Mouse (Mus musculus) liver, adult 2 months (tissue): Measurements from ENCODE around the gene Hal.

Source experiments
- CTCF ChIP-seq: fragments of 200-500 bp; IDR thresholded peaks from 2 replicates; pipeline ENCODE4 v1.5.1; 2011; ENCODE audit warnings: low read depth, low read length, control low read depth
- POLR2A ChIP-seq: fragments of 200-500 bp; IDR thresholded peaks from 2 replicates; pipeline ENCODE4 v1.6.1; 2011; ENCODE audit warnings: low read length, control low read depth; ENCODE audit not compliant: insufficient read depth; ENCODE audit errors: extremely low read depth

GRCm38 (mm10) chr10:93518186-93518585 is 29.6 kb downstream of the Hal start:
- no peak for TF ChIP-seq CTCF
- TF ChIP-seq POLR2A, result no peak
